In genomic region chr6:94390403-94390802, GRCm38 (mm10) we compare ENCODE assay signal across 13 mouse cellular contexts.
DNase-seq lines count a peak whose midpoint lies in the region; ATAC-seq and TF ChIP-seq lines count a peak whose summit lies in the region.
"Had no signal": no experiment of that assay in that cellular context is flagged by ENCODE, and none has a peak within 500 bp of the region (broad histone marks: within the 10 kb centered on the region; RNA-seq: fewer than 3 reads in every experiment).

No protein-coding gene starts in this region.

- H3K4me3 ChIP-seq in liver, adult 2 months (ENCODE audit: insufficient read depth, low read depth, low read length) = no peak overlapping the region
- no peak overlapping the region for H3K4me3 ChIP-seq in kidney, embryonic 14.5 days (ENCODE audit: low read length)
- H3K4me3 ChIP-seq in liver, embryonic 16.5 days (ENCODE audit: low read depth, low read length) = no peak overlapping the region
- H3K4me3 ChIP-seq in stomach, postnatal 0 days (ENCODE audit: low read depth, low read length) = no peak overlapping the region
- no peak overlapping the region for H3K4me3 ChIP-seq in hindbrain, embryonic 14.5 days (replicated peaks; ENCODE audit: low read length)
- H3K4me3 ChIP-seq: embryonic facial prominence, embryonic 15.5 days; gastrocnemius, adult 2 months had no signal

- no peak for TF ChIP-seq POLR2A in liver, adult 2 months (IDR thresholded peaks at IDR 0.05; ENCODE audit: extremely low read depth, insufficient read depth, low read length)

- peak overlapping the region; percentile 95 for H3K27ac ChIP-seq in liver, adult 2 months (replicated peaks; ENCODE audit: insufficient read depth, low read depth, low read length)
- H3K27ac ChIP-seq in kidney, embryonic 14.5 days (ENCODE audit: low read depth, low read length) = no peak overlapping the region
- no peak overlapping the region for H3K27ac ChIP-seq in liver, embryonic 16.5 days (ENCODE audit: low read length)
- H3K27ac ChIP-seq in stomach, postnatal 0 days (replicated peaks) = peak overlapping the region; percentile 86
- no peak overlapping the region for H3K27ac ChIP-seq in hindbrain, embryonic 14.5 days
- H3K27ac ChIP-seq: embryonic facial prominence, embryonic 15.5 days; gastrocnemius, adult 2 months had no signal

- H3K9ac ChIP-seq in liver, adult 2 months (ENCODE audit: low read depth, low read length) = 0 out of 2 replicates have a peak overlapping the region, but pooled peaks have one; percentile 25
- H3K9ac ChIP-seq in kidney, embryonic 14.5 days (ENCODE audit: low read depth, low read length) = no peak overlapping the region
- H3K9ac ChIP-seq in liver, embryonic 16.5 days (ENCODE audit: low read depth, low read length) = no peak overlapping the region
- no peak overlapping the region for H3K9ac ChIP-seq in stomach, postnatal 0 days (ENCODE audit: low read length)
- no peak overlapping the region for H3K9ac ChIP-seq in hindbrain, embryonic 14.5 days
- H3K9ac ChIP-seq: embryonic facial prominence, embryonic 15.5 days had no signal

- TF ChIP-seq EP300 in stomach, postnatal 0 days (optimal IDR thresholded peaks at IDR 0.05) = no peak

- ATAC-seq in kidney, embryonic 14.5 days (ENCODE audit: low FRiP score, low TSS enrichment) = peak; percentile 49; the same call in 1 of the 2 replicates
- peak; percentile 61; the same call in 1 of the 2 replicates for ATAC-seq in liver, embryonic 16.5 days (ENCODE audit: low read depth)
- ATAC-seq in stomach, postnatal 0 days (ENCODE audit: low FRiP score, low TSS enrichment) = peak; percentile 94
- no peak for ATAC-seq in hindbrain, embryonic 14.5 days (ENCODE audit: low FRiP score)
- ATAC-seq: hindbrain, embryonic 16.5 days had no signal

- H3K36me3 ChIP-seq in liver, adult 2 months (ENCODE audit: control insufficient read depth, insufficient read depth, low read length) = no peaks in the 10 kb centered on the region
- no peaks in the 10 kb centered on the region for H3K36me3 ChIP-seq in kidney, embryonic 14.5 days (ENCODE audit: control insufficient read depth, insufficient read depth, low read length)
- H3K36me3 ChIP-seq in liver, embryonic 16.5 days (ENCODE audit: control insufficient read depth, insufficient read depth) = no peaks in the 10 kb centered on the region
- H3K36me3 ChIP-seq in stomach, postnatal 0 days (ENCODE audit: control insufficient read depth, insufficient read depth, low read length) = no peaks in the 10 kb centered on the region
- H3K36me3 ChIP-seq in hindbrain, embryonic 14.5 days (replicated peaks; ENCODE audit: control insufficient read depth, insufficient read depth) = no peaks in the 10 kb centered on the region
- H3K36me3 ChIP-seq: embryonic facial prominence, embryonic 15.5 days had no signal

- no peaks in the 10 kb centered on the region for H3K79me2 ChIP-seq in liver, adult 2 months (ENCODE audit: control insufficient read depth, insufficient read depth, low read length)

- H3K4me2 ChIP-seq in kidney, embryonic 14.5 days (replicated peaks; ENCODE audit: low read depth, low read length) = no peak overlapping the region
- H3K4me2 ChIP-seq in liver, embryonic 16.5 days (ENCODE audit: low read depth, low read length) = no peak overlapping the region
- H3K4me2 ChIP-seq in stomach, postnatal 0 days (replicated peaks; ENCODE audit: low read depth) = no peak overlapping the region
- no peak overlapping the region for H3K4me2 ChIP-seq in hindbrain, embryonic 14.5 days (replicated peaks)
- H3K4me2 ChIP-seq: embryonic facial prominence, embryonic 15.5 days had no signal

- peaks cover 8% of the 10 kb centered on the region for H3K4me1 ChIP-seq in liver, adult 2 months (ENCODE audit: control insufficient read depth, insufficient read depth, low read length)
- no peaks in the 10 kb centered on the region; the same call in 1 of the 2 replicates for H3K4me1 ChIP-seq in kidney, embryonic 14.5 days (ENCODE audit: control insufficient read depth, insufficient read depth, low read length)
- no peaks in the 10 kb centered on the region; the same call in 1 of the 2 replicates for H3K4me1 ChIP-seq in liver, embryonic 16.5 days (ENCODE audit: control insufficient read depth, low read depth, low read length)
- H3K4me1 ChIP-seq in stomach, postnatal 0 days (replicated peaks; ENCODE audit: control insufficient read depth, insufficient read depth) = no peaks in the 10 kb centered on the region
- no peaks in the 10 kb centered on the region for H3K4me1 ChIP-seq in hindbrain, embryonic 14.5 days (replicated peaks; ENCODE audit: control insufficient read depth, insufficient read depth, low read length)

- peak; percentile 90 for DNase-seq in liver, adult 2 months (ENCODE audit: extremely low read depth, low read depth, low spot score)
- DNase-seq in liver = no peak
- peak; percentile 68 for DNase-seq in stomach, postnatal 0 days (ENCODE audit: low spot score)
- no peak for DNase-seq in embryo, embryonic 10.5 days (ENCODE audit: low spot score)
- DNase-seq in retina, postnatal 1 day = no peak
- no peak for DNase-seq in hindbrain, embryonic 14.5 days (ENCODE audit: low spot score)
- DNase-seq: cerebellum, adult 2 months; gastrocnemius, adult 2 months; right cerebral cortex, adult 18-20 months had no signal

- H3K27me3 ChIP-seq in liver, adult 2 months (ENCODE audit: control insufficient read depth, insufficient read depth, low read length) = no peaks in the 10 kb centered on the region
- no peaks in the 10 kb centered on the region for H3K27me3 ChIP-seq in kidney, embryonic 14.5 days (ENCODE audit: control insufficient read depth, insufficient read depth, low read length)
- no peaks in the 10 kb centered on the region for H3K27me3 ChIP-seq in liver, embryonic 16.5 days (ENCODE audit: control insufficient read depth, insufficient read depth, low read depth, low read length)
- H3K27me3 ChIP-seq in stomach, postnatal 0 days (ENCODE audit: control insufficient read depth, insufficient read depth, low read length) = no peaks in the 10 kb centered on the region
- H3K27me3 ChIP-seq in hindbrain, embryonic 14.5 days (ENCODE audit: control insufficient read depth, insufficient read depth, low read length) = no peaks in the 10 kb centered on the region
- H3K27me3 ChIP-seq: embryonic facial prominence, embryonic 15.5 days had no signal

- no peaks in the 10 kb centered on the region for H3K9me3 ChIP-seq in kidney, embryonic 14.5 days (ENCODE audit: control insufficient read depth, low read length)
- no peaks in the 10 kb centered on the region for H3K9me3 ChIP-seq in liver, embryonic 16.5 days (replicated peaks; ENCODE audit: control insufficient read depth, low read length)
- H3K9me3 ChIP-seq in stomach, postnatal 0 days (ENCODE audit: control insufficient read depth, low read length) = no peaks in the 10 kb centered on the region
- H3K9me3 ChIP-seq in hindbrain, embryonic 14.5 days (ENCODE audit: control insufficient read depth, low read length) = no peaks in the 10 kb centered on the region
- H3K9me3 ChIP-seq: embryonic facial prominence, embryonic 15.5 days had no signal

- 28% methylated on average over 2 of the region's 2 CpGs for WGBS in liver, adult 2 months
- WGBS in kidney, embryonic 14.5 days = 66% methylated on average over 2 of the region's 2 CpGs
- WGBS in liver, embryonic 16.5 days (ENCODE audit: insufficient replicate concordance) = 46% methylated on average over 2 of the region's 2 CpGs
- WGBS in stomach, postnatal 0 days = 58% methylated on average over 2 of the region's 2 CpGs
- WGBS in hindbrain, embryonic 14.5 days = 88% methylated on average over 2 of the region's 2 CpGs

- TF ChIP-seq CTCF in liver, adult 2 months (IDR thresholded peaks at IDR 0.05; ENCODE audit: low read depth, low read length) = no peak
- no peak for TF ChIP-seq CTCF in stomach, postnatal 0 days (IDR thresholded peaks at IDR 0.05; ENCODE audit: low read depth)

Comparison
In these comparisons a context has a peak if more than half of its experiments do, and no peak if none do; other contexts are left out.
1. DNase-seq: peak in liver, adult 2 months (single experiment) and stomach, postnatal 0 days (single experiment); none in liver (single experiment), embryo, embryonic 10.5 days (single experiment), retina, postnatal 1 day (single experiment) and hindbrain, embryonic 14.5 days (single experiment).
2. H3K27ac ChIP-seq: peak in liver, adult 2 months (single experiment) and stomach, postnatal 0 days (single experiment); none in kidney, embryonic 14.5 days (single experiment), liver, embryonic 16.5 days (single experiment) and hindbrain, embryonic 14.5 days (single experiment).